Mouse (Mus musculus) gonadal fat pad, adult 2 months (tissue): ENCODE results near the gene Nup188. TPM values are rescaled to one million over a fixed set of nuclear protein-coding genes. Genes with fewer than 3 reads are reported as not detected.

Experiments used
- DNase-seq: peaks from one replicate; pipeline ENCODE4 v3.0.0-alpha.2; 2012; ENCODE audit warnings: low read depth
- polyA plus RNA-seq: library from polyadenylated mRNA; depleted of rRNA; stranded (reverse); fragments of >200 nt; gene quantifications from 2 replicates; pipeline ENCODE4 v1.2.3, GENCODE M21; 2012

Gene Nup188
- polyA plus RNA-seq, 1 experiment = 28.9 TPM

GRCm38 (mm10) chr2:30349196-30349595 is 63.0 kb downstream of the Nup188 start:
- DNase-seq = no peak

GRCm38 (mm10) chr2:30351149-30351548 is 65.0 kb downstream of the Nup188 start:
- no peak for DNase-seq

GRCm38 (mm10) chr2:30355861-30356260 is 69.7 kb downstream of the Nup188 start:
- no peak for DNase-seq

GRCm38 (mm10) chr2:30356266-30356665 is 70.1 kb downstream of the Nup188 start:
- no peak for DNase-seq

- DNase-seq = no peak
Measured at GRCm38 (mm10) chr2:30356906-30357305, 70.7 kb downstream of the Nup188 start.

GRCm38 (mm10) chr2:30357552-30358510 is 71.6 kb downstream of the Nup188 start:
- no peak for DNase-seq

- no peak for DNase-seq
Measured at GRCm38 (mm10) chr2:30358533-30359531, 72.6 kb downstream of the Nup188 start, which contains the start of gene Sh3glb2. Sh3glb2 (minus strand) TSS chr2:30359337.

- DNase-seq = no peak
Measured at GRCm38 (mm10) chr2:30360626-30361025, 74.4 kb downstream of the Nup188 start.

GRCm38 (mm10) chr2:30362865-30363264 is 76.7 kb downstream of the Nup188 start:
- no peak for DNase-seq

GRCm38 (mm10) chr2:30363773-30364650 is 77.8 kb downstream of the Nup188 start, which contains the start of gene Miga2:
Miga2 (plus strand) TSS chr2:30364233.
- peak; percentile 97 for DNase-seq

GRCm38 (mm10) chr2:30365281-30366069 is 79.3 kb downstream of the Nup188 start:
- DNase-seq = no peak

- DNase-seq = no peak
Measured at GRCm38 (mm10) chr2:30366203-30366602, 80.0 kb downstream of the Nup188 start.

- no peak for DNase-seq
Measured at GRCm38 (mm10) chr2:30371544-30371943, 85.3 kb downstream of the Nup188 start.

GRCm38 (mm10) chr2:30372726-30373125 is 86.5 kb downstream of the Nup188 start:
- DNase-seq = no peak

- no peak for DNase-seq
Measured at GRCm38 (mm10) chr2:30375893-30376292, 89.7 kb downstream of the Nup188 start.

- DNase-seq = no peak
Measured at GRCm38 (mm10) chr2:30377721-30378120, 91.5 kb downstream of the Nup188 start.

GRCm38 (mm10) chr2:30379307-30379706 is 93.1 kb downstream of the Nup188 start:
- no peak for DNase-seq

GRCm38 (mm10) chr2:30380564-30381376 is 94.6 kb downstream of the Nup188 start:
- DNase-seq = no peak

- DNase-seq = no peak
Measured at GRCm38 (mm10) chr2:30381377-30381725, 95.2 kb downstream of the Nup188 start.
